Mouse (Mus musculus) adipose tissue, adult 10 weeks (tissue): ENCODE measurements around the gene Rai14. TPM values are rescaled to one million over a fixed set of nuclear protein-coding genes. Genes with fewer than 3 reads are reported as not detected.

Experiments
- polyA plus RNA-seq: library from polyadenylated mRNA; stranded (reverse); fragments of 350-450 nt; fragmentation: Illumina TruSeq; extraction: RNeasy Lipid Tissue Mini Kit (QIAGEN cat#74804); gene quantifications from one replicate; pipeline ENCODE4 v1.2.3, GENCODE M21; 2014; ENCODE audit warnings: low read depth, low replicate concordance

Gene Rai14
- polyA plus RNA-seq: 10.8 TPM

GRCm38 (mm10) chr15:10714409-10715138 is at the start of gene Rai14:
Gene Rai14 (minus strand): TSS chr15:10714624.

GRCm38 (mm10) chr15:10558465-10558864 is 156.0 kb downstream of the Rai14 start, which contains the start of gene Ttc23l:
Gene Ttc23l (minus strand): TSS chr15:10558668.

Other genes starting within 250 kb of the Rai14 start
- 26.7 TPM for gene Dnajc21, start 244.1 kb downstream of the Rai14 start, polyA plus RNA-seq
- gene Brix1, start 228.7 kb downstream of the Rai14 start, polyA plus RNA-seq: 31.8 TPM
- 9.3 TPM for gene Rad1, start 228.6 kb downstream of the Rai14 start, polyA plus RNA-seq
- 3.7 TPM for gene Ttc23l, start 156.0 kb downstream of the Rai14 start, polyA plus RNA-seq
- 7.9 TPM for gene C1qtnf3, start 237.7 kb upstream of the Rai14 start, polyA plus RNA-seq